Mouse (Mus musculus) CH12.LX (cell line): ENCODE measurements around the gene Pwwp2b. TPM values are rescaled to one million over a fixed set of nuclear protein-coding genes. Genes with fewer than 3 reads are reported as not detected.

ENCODE experiments used
- DNase-seq: peaks from one replicate; pipeline ENCODE4 v3.0.0-alpha.2; 2013; ENCODE audit errors: extremely low read depth
- H3K27ac ChIP-seq: 2 replicates; pipeline ENCODE4 v1.5.1; 2012; ENCODE audit warnings: low read depth, mild to moderate bottlenecking, control low read depth, moderate library complexity; ENCODE audit not compliant: insufficient read depth
- H3K27me3 ChIP-seq: replicated peaks from 2 replicates; pipeline ENCODE3; 2012; ENCODE audit warnings: inconsistent platforms
- H3K36me3 ChIP-seq, 2 experiments: replicated peaks in 1 of 2; 2 replicates each; pipeline versions ENCODE3 to v1.6.1; 2012; ENCODE audit warnings: inconsistent platforms in 1 of 2, low read length in 1 of 2, mild to moderate bottlenecking in 1 of 2, mixed read lengths in 1 of 2, moderate library complexity in 1 of 2; ENCODE audit not compliant: control insufficient read depth in 1 of 2, insufficient read depth in 1 of 2
- H3K4me1 ChIP-seq, 2 experiments: 2 replicates each; pipeline ENCODE4 v1.6.1; 2012; ENCODE audit warnings: inconsistent platforms in 1 of 2, moderate library complexity in 1 of 2; ENCODE audit not compliant: insufficient read depth in 2 of 2, control insufficient read depth in 1 of 2
- H3K4me2 ChIP-seq: 2 replicates; pipeline ENCODE4 v1.6.1; 2012; ENCODE audit warnings: low read depth, mild to moderate bottlenecking, control low read depth; ENCODE audit not compliant: poor library complexity, insufficient read depth, severe bottlenecking
- H3K4me3 ChIP-seq, 3 experiments: fragments of 150-350 bp in 1 of 3; sonication (generic) in 1 of 3; replicated peaks in 1 of 3; 2 replicates each; pipeline versions ENCODE3 to v1.5.1; 2011 to 2012; ENCODE audit warnings: low read depth in 2 of 3, low read length in 2 of 3, mild to moderate bottlenecking in 2 of 3, moderate library complexity in 2 of 3, control low read depth in 1 of 3, improper control_type of control experiment in 1 of 3, inconsistent platforms in 1 of 3, mixed read lengths in 1 of 3; ENCODE audit not compliant: poor library complexity in 1 of 3
- H3K79me2 ChIP-seq: replicated peaks from 2 replicates; pipeline ENCODE4 v1.6.1; 2012; ENCODE audit warnings: mild to moderate bottlenecking, moderate library complexity; ENCODE audit not compliant: control insufficient read depth, poor library complexity, insufficient read depth, severe bottlenecking; ENCODE audit errors: extremely low read depth
- H3K9ac ChIP-seq: 2 replicates; pipeline ENCODE4 v1.6.1; 2012; ENCODE audit warnings: low read depth, mild to moderate bottlenecking, control low read depth, moderate library complexity; ENCODE audit not compliant: insufficient read depth
- H3K9me3 ChIP-seq: replicated peaks from 2 replicates; pipeline ENCODE3; 2012; ENCODE audit warnings: low read length, inconsistent platforms, mixed read lengths
- CTCF ChIP-seq, 2 experiments: IDR thresholded peaks in 1 of 2; conservative IDR thresholded peaks in 1 of 2; 2 replicates each; pipeline ENCODE4 v1.5.1; 2011 to 2012; ENCODE audit warnings: low read depth in 2 of 2, low read length in 2 of 2, improper control_type of control experiment in 1 of 2, inconsistent platforms in 1 of 2, mild to moderate bottlenecking in 1 of 2, moderate library complexity in 1 of 2
- EP300 ChIP-seq: IDR thresholded peaks from 2 replicates; pipeline ENCODE4 v1.6.1; 2011; ENCODE audit warnings: low read length, improper control_type of control experiment
- ETS1 ChIP-seq: conservative IDR thresholded peaks from 2 replicates; pipeline ENCODE4 v1.6.1; 2012; ENCODE audit warnings: low read depth, mild to moderate bottlenecking, inconsistent platforms, low read length, improper control_type of control experiment, moderate library complexity
- HCFC1 ChIP-seq: IDR thresholded peaks from 2 replicates; pipeline ENCODE4 v1.6.1; 2012; ENCODE audit warnings: low read depth, mild to moderate bottlenecking, inconsistent platforms, low read length, improper control_type of control experiment
- JUND ChIP-seq: conservative IDR thresholded peaks from 2 replicates; pipeline ENCODE4 v1.6.1; 2011; ENCODE audit warnings: low read depth, low read length, improper control_type of control experiment
- KAT2A ChIP-seq: IDR thresholded peaks from 2 replicates; pipeline ENCODE4 v1.6.1; 2012; ENCODE audit warnings: low read length, improper control_type of control experiment, inconsistent platforms; ENCODE audit not compliant: insufficient replicate concordance
- MEF2A ChIP-seq: IDR thresholded peaks from 2 replicates; pipeline ENCODE4 v1.6.1; 2014; ENCODE audit warnings: low read depth, mild to moderate bottlenecking, inconsistent platforms, low read length, improper control_type of control experiment, borderline replicate concordance
- MYC ChIP-seq: IDR thresholded peaks from 2 replicates; pipeline ENCODE4 v1.6.1; 2011; ENCODE audit warnings: low read depth, mild to moderate bottlenecking, improper control_type of control experiment, low read length
- POLR2AphosphoS2 ChIP-seq: IDR thresholded peaks from 2 replicates; pipeline ENCODE4 v1.6.1; 2011; ENCODE audit warnings: low read depth, low read length, improper control_type of control experiment
- RAD21 ChIP-seq: IDR thresholded peaks from 2 replicates; pipeline ENCODE4 v1.6.1; 2011; ENCODE audit warnings: low read depth, mild to moderate bottlenecking, low read length, improper control_type of control experiment, moderate library complexity
- RCOR1 ChIP-seq: conservative IDR thresholded peaks from 2 replicates; pipeline ENCODE4 v1.6.1; 2012; ENCODE audit warnings: low read depth, mild to moderate bottlenecking, inconsistent platforms, low read length, improper control_type of control experiment
- UBTF ChIP-seq: IDR thresholded peaks from 2 replicates; pipeline ENCODE4 v1.6.1; 2012; ENCODE audit warnings: low read depth, mild to moderate bottlenecking, inconsistent platforms, low read length, improper control_type of control experiment, moderate library complexity
- USF1 ChIP-seq: IDR thresholded peaks from 2 replicates; pipeline ENCODE4 v1.6.1; 2014; ENCODE audit warnings: low read depth, mild to moderate bottlenecking, inconsistent platforms, low read length, improper control_type of control experiment
- USF2 ChIP-seq: conservative IDR thresholded peaks from 2 replicates; pipeline ENCODE4 v1.6.1; 2011; ENCODE audit warnings: low read depth, low read length, improper control_type of control experiment
- ZC3H11A ChIP-seq: IDR thresholded peaks from 2 replicates; pipeline ENCODE4 v1.6.1; 2012; ENCODE audit warnings: low read depth, mild to moderate bottlenecking, inconsistent platforms, low read length, improper control_type of control experiment
- ZMIZ1 ChIP-seq: IDR thresholded peaks from 2 replicates; pipeline ENCODE4 v1.6.1; 2012; ENCODE audit warnings: low read depth, mild to moderate bottlenecking, inconsistent platforms, low read length, improper control_type of control experiment
- dilution Hi-C: fragments of 300-500 bp; cut with MboI; formaldehyde crosslinking; loops from 2 replicates; pipeline ENCODE4 v1.14.3; 2020; ENCODE audit warnings: low sequenced_read_pairs; ENCODE audit not compliant: extremely low pct_unique_long_range_greater_than_20kb, extremely low pct_ligation_motif_present
- in situ Hi-C: fragments of 300-500 bp; cut with MboI; formaldehyde crosslinking; loops from 3 replicates; pipeline ENCODE4 v1.14.3; 2019; ENCODE audit warnings: low sequenced_read_pairs, low pct_ligation_motif_present, low pct_unique_long_range_greater_than_20kb, mixed read lengths
- polyA plus RNA-seq: library from polyadenylated mRNA; unstranded; fragments of >175 nt; gene quantifications from 2 replicates; pipeline ENCODE4 v1.2.1, GENCODE M21; 2012; ENCODE audit warnings: low read depth; ENCODE audit not compliant: insufficient read length
- total RNA-seq, 2 experiments: library from RNA; depleted of rRNA; stranded (reverse); fragments of 300-350 nt in 1 of 2; fragments of >200 nt in 1 of 2; gene quantifications; 2 replicates each; pipeline ENCODE4 v1.2.3; 2012 to 2014

Pwwp2b gene
- total and polyA plus RNA-seq, 3 experiments: 0.08 TPM; not detected in 2

- peaks cover 98% of the 10 kb centered on the region for H3K27me3 ChIP-seq
- dilution Hi-C loops (no loop called here), in situ Hi-C loops (no loop called here)
- no peaks in the 10 kb centered on the region for H3K79me2 ChIP-seq
- no peak overlapping the region for H3K9ac ChIP-seq
- H3K4me2 ChIP-seq: no peak overlapping the region
- no peaks in the 10 kb centered on the region for H3K36me3 ChIP-seq
- H3K4me1 ChIP-seq: peaks cover 0 to 12% of the 10 kb centered on the region in 2 experiments; a peak in 3 of 4 replicates
- H3K9me3 ChIP-seq: no peaks in the 10 kb centered on the region
- H3K27ac ChIP-seq: no peak overlapping the region
- no peak overlapping the region for H3K4me3 ChIP-seq
- TF ChIP-seq MYC (no peak), POLR2AphosphoS2 (no peak), MEF2A (no peak), CTCF (conservative IDR thresholded peaks at IDR 0.05 in 1 of 2, IDR thresholded peaks at IDR 0.05 in 1 of 2; ENCODE audit: low read depth in 2 of 2, low read length in 2 of 2) (no peak), EP300 (no peak), KAT2A (no peak), UBTF (no peak), HCFC1 (no peak), USF1 (no peak), ETS1 (no peak), RCOR1 (no peak), ZMIZ1 (no peak)
- DNase-seq: no peak
These were observed 4.3 kb downstream of the Pwwp2b start for GRCm38 (mm10) chr7:139252566-139252965.

- dilution Hi-C loops: no loop called here
- in situ Hi-C loops: no loop called here
- peaks cover 0 to 8% of the 10 kb centered on the region in 2 experiments; a peak in 2 of 4 replicates for H3K4me1 ChIP-seq
These were observed 4.7 kb downstream of the Pwwp2b start for GRCm38 (mm10) chr7:139252986-139253385.

GRCm38 (mm10) chr7:139253462-139253861 lies 5.2 kb downstream of the Pwwp2b start:
- in situ Hi-C loops: no loop called here
- Histone ChIP-seq H3K9ac (no peak overlapping the region), H3K4me3 (no peak overlapping the region), H3K36me3 (no peaks in the 10 kb centered on the region), H3K27ac (no peak overlapping the region), H3K79me2 (no peaks in the 10 kb centered on the region), H3K4me1 (peaks cover 0 to 6% of the 10 kb centered on the region in 2 experiments; a peak in 1 of 4 replicates), H3K27me3 (peaks cover 100% of the 10 kb centered on the region), H3K9me3 (no peaks in the 10 kb centered on the region), H3K4me2 (no peak overlapping the region)
- dilution Hi-C loops: no loop called here
- no peak for DNase-seq
- TF ChIP-seq ETS1: no peak
- no peak for TF ChIP-seq JUND
- no peak for TF ChIP-seq MYC
- no peak for TF ChIP-seq CTCF (conservative IDR thresholded peaks at IDR 0.05 in 1 of 2, IDR thresholded peaks at IDR 0.05 in 1 of 2; ENCODE audit: low read depth in 2 of 2, low read length in 2 of 2)
- TF ChIP-seq ZMIZ1: no peak
- no peak for TF ChIP-seq USF2
- TF ChIP-seq RAD21: no peak

More at GRCm38 (mm10) chr7:139252986-139253385, 4.7 kb downstream of the Pwwp2b start:
- Histone ChIP-seq H3K36me3 (no peaks in the 10 kb centered on the region), H3K79me2 (no peaks in the 10 kb centered on the region), H3K4me3 (no peak overlapping the region), H3K9ac (no peak overlapping the region), H3K27ac (no peak overlapping the region), H3K27me3 (peaks cover 98% of the 10 kb centered on the region), H3K4me2 (no peak overlapping the region), H3K9me3 (no peaks in the 10 kb centered on the region)
- DNase-seq: no peak
- TF ChIP-seq ZC3H11A: no peak
